Mouse (Mus musculus): ENCODE data around the gene Samhd1.

The Samhd1 gene

GRCm38 (mm10) chr2:157095005-157095755 lies 39.9 kb downstream of the Samhd1 start:
- DNase-seq, result peak; percentile 86 to 87

GRCm38 (mm10) chr2:157092024-157092423 lies 43.0 kb downstream of the Samhd1 start:
- DNase-seq, result no peak

GRCm38 (mm10) chr2:157087536-157088317 lies 47.3 kb downstream of the Samhd1 start:
- no peak for DNase-seq

GRCm38 (mm10) chr2:157086796-157087195 lies 48.3 kb downstream of the Samhd1 start, which contains the start of gene Tldc2:
Gene Tldc2 (plus strand): TSS chr2:157087055.
- no peak for DNase-seq

DNA sequence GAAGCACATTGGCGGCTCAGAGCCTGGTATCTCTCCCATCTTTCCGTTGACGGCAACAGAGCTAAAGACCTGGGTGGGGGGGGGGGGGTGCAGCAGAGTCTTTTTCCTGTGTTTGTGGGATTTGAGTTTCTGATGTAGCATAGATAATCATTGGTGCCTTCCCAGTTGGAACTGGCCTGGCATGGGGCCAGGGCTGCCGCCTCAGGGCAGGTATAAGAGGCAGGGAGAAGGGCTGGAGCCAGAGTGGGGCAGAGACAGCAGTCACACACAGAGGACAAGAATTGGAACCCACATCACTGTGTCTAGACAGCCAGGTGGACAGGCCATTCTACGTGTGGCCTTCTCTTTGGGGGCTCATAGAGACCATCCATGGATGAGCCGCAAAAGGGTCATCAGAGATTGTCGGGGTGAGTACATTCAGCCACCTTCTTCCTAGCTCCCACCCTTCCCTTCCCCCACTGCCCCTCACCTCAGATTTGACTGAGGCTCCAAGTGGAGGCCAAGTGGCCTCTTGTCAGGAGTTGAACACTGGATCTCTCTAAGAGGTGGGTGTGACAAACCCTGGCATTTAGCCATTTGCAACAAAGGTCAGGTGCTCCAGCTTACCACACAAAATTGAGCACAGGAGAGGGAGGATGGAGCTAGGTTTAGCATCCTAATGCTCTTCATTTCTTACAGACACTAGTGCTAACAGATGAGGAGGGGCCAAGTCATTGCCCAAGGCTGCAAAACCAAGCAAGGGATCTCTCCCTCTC lies 50.1 kb downstream of the Samhd1 start:
- DNase-seq, result peak in 1 of 2 experiments; percentile 35

DNA sequence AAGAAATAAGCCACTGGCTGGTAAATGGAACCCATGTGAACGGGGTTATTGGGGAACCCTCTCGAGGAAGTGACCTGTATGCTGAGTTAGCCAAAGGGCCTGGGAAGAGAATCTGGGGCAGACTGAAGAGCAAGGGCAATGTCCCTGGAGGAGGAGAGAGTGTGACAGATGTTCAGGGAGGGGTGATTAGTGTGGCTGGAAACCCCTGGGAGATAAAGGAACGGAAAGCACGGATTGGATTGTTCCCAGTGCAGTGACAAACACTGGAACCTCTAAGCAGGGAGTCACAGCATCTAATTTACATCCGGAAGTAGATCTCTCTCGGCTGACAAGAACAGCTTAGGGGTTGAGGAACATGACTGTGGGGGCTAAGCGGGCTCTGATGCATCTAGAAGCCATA lies 53.1 kb downstream of the Samhd1 start:
- DNase-seq, result no peak

GRCm38 (mm10) chr2:157081331-157081730 lies 53.7 kb downstream of the Samhd1 start:
- no peak for DNase-seq

- no peak for DNase-seq
Measured at GRCm38 (mm10) chr2:157079701-157080180, 55.3 kb downstream of the Samhd1 start.

DNA sequence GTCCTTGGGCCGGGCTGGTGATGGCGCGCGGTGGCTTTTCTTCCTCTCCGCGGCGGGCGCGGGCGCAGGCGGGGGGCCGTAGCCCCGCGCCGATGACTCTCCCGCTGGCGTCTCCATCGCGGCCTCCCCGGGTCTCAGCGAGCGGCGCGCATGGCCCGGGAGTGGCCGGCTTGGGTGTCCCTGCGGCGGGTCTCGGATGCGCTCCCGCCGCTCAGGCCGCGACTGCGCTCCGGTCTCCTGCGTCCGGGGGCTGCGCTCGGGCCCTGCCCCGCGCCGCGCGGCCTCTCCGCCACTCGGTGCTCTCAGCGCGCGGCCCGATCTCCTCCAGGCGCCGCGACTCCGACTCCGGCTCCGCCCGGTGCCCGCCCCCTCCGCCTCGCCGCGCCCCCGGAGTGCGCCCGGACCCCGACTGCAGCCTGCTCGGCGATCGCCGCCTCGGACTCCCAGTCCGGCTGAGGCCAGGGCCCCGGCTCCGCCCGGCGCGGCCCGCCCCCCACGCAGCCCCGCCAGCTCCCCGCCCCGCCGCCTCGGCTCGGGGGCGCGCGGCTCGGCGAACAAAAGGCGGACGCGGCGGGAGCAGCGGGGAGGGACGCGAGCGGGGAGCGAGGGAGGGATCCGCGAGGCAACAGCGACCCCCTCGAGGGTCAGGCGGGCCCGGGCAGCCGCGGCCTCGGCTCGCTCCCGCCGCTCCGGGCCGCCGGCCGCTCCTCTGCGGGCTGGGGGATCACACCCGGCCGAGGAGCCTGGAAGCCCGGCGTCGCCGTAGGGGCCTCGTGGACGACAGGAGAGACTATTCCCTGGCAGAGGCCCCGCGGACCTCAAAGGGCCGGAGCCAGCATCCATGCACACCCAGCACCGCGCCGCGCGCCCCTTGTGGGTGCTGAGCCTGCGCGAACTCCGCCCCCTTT lies 56.0 kb downstream of the Samhd1 start, which contains the start of gene Soga1:
TSS of gene Soga1 (minus strand) at position 462 of the 908 bp plus-strand sequence.
- peak; percentile 86 to 90 for DNase-seq

DNA sequence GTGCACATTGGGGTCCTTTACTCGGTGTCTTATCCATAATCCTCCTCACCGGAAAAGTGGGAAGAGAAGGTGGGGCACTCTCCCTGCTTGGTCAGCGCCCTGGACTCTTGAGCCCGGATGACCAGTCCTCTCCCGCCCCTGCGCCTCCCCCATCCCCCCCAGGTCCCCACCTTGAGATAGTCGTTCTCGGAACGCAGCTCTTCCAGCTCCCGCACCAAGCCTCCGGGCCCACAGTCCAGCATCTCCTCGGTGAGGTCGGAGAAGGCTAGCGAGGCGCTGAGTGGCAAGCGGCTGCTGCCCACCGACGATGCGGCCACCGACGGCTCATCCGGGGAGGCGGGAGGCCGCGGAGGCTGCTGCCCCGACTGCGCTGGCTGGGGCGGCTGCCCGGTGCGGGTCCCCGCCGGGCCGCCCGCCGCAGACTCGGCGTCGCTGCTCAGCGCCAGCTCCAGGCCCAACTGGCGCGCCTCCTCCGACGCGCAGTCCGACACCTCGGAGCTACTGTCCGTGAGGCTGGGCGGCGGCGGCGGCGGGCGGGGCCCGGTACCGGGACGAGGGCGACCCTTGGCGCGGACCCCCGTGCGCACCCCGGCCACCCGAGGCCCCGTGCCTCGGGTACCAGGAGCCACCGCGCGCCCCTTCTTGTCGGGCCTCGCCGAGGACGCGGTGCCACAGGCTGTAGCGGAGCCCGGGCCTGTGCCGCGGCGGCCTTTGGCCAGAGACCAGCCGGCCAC lies 56.8 kb downstream of the Samhd1 start:
- peak in 1 of 2 experiments; percentile 72 for DNase-seq

DNA sequence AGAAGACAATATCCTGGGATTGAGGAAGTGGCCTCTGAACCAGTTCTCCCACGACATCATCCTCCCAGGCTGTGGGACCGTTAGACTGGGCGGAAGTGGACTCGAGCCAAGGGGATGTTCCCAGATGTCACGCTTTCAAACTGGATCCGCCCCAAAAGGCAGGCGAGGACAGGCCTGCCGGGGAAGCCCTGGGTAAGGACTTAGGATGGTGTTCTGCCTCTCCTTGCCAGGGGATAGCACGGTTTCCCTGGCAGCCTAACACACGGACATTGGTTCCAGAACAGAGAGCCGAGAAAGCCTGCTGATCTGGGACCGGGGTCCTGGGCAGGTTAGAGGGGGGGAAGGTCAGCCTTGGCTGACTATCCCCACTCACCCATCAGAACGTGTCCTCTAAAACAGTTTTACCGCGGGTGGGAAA lies 57.4 kb downstream of the Samhd1 start:
- peak in 1 of 2 experiments; percentile 67 for DNase-seq

DNA sequence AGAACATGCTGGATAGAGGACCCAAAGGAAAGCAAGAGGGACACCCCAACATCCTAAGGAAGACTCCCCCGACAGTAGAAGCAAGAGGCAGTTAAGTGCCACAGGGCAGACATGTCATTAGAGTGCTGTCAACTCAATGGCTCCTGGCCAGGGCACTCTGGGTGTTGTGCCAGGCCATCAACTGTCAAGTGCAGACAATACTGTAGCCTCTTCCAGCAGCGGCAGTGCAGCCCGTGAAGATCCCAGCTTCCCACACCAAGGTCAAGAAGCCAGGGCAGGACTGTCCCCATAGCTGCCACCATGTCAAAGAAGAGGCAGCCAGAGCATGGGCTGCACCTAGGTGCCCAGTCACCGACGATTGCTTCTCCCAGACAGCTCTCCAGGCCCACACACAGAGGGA lies 57.9 kb downstream of the Samhd1 start:
- peak; percentile 78 to 80 for DNase-seq

DNA sequence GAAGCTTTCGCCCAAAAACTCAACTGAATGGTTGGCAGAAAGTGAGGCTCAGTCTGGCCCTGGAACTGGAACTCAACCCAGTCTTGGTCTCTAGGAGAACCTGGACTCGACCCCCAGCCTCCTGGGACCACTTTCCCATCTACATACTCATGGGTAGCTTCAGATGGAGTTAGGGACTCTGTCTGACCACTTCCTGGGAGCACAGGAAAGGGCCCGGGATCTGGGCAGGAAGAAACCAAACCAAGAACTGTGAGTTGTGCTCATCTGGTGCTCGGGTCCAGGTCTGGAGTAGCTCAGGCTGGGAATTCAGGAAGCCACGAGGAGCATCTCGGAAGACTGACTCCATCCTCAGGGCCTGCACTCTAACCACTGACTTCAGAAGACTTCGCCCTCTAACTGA lies 58.5 kb downstream of the Samhd1 start:
- peak in 1 of 2 experiments; percentile 36 for DNase-seq

DNA sequence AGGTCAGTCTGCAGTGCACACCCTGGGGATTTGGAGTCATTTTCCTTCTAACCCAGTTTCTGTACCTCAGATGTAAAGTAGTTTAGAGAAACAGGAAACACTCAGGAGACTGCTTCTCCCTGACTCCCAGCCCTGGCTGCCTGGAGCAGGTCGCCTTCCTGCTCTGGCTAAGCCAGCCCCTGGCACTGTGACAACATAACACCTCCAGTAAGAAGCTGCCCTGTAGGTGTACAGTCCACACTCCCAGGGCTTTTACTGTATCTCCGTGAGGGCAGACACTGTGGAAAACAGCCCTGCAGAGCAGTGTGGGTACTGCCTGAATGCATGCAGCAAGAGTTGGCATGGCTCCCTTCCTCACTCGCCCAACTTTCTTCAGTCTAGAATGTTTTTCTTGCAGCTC lies 59.4 kb downstream of the Samhd1 start:
- DNase-seq, result peak; percentile 81 to 85

- no peak for DNase-seq
Measured at GRCm38 (mm10) chr2:157075226-157075625, 59.8 kb downstream of the Samhd1 start.

GRCm38 (mm10) chr2:157074772-157075171 lies 60.3 kb downstream of the Samhd1 start:
- DNase-seq, result peak; percentile 27 to 42

DNA sequence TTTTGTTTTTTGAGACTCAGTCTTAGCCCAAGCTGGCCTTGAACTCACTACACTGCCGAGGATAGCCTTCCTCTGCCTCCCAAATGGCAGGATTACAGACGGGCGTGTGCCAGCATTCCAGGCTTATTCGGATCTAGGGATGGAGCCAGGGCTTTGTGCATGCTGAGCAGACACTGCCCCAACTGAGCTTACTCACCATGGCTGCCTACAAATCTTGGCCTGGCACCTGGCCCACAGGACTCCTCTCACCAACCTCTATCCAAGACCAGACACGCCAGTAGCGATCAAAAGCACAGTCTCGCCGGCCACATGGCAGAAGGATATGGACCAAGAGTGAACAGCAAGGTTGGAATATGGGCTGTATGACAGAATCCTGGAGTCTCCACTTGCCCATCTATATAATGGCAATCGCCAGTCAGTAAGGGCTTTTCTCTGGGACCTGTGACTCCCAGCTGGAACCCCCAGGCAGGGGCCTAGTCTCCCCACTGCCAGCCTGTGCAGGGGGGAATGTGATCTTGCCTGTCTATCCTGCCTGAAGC lies 60.8 kb downstream of the Samhd1 start:
- peak; percentile 91 to 92 for DNase-seq

GRCm38 (mm10) chr2:157073378-157074052 lies 61.5 kb downstream of the Samhd1 start:
- peak; percentile 23 to 42 for DNase-seq

- peak in 1 of 2 experiments; percentile 16 for DNase-seq
Measured at GRCm38 (mm10) chr2:157072316-157072990, 62.6 kb downstream of the Samhd1 start.

Measured in cerebellum, adult 18-20 months (tissue).